Mouse (Mus musculus) T-helper 17 cell (primary cell): ENCODE data around the gene Zmat1.
"Not testable (repeated sequence)": the region's sequence is repeated elsewhere in the genome, so short reads cannot be mapped to it uniquely, and the experiment has no call there.

Experiments used
- in situ Hi-C, 2 experiments: fragments of 300-600 bp; cut with MboI, MseI; formaldehyde crosslinking; loops; 1 replicate in 1 of 2; 2 replicates in 1 of 2; pipeline ENCODE4 v1.15.1; 2025; ENCODE audit warnings: high pct_unique_total_duplicates in 2 of 2

Zmat1 gene

DNA sequence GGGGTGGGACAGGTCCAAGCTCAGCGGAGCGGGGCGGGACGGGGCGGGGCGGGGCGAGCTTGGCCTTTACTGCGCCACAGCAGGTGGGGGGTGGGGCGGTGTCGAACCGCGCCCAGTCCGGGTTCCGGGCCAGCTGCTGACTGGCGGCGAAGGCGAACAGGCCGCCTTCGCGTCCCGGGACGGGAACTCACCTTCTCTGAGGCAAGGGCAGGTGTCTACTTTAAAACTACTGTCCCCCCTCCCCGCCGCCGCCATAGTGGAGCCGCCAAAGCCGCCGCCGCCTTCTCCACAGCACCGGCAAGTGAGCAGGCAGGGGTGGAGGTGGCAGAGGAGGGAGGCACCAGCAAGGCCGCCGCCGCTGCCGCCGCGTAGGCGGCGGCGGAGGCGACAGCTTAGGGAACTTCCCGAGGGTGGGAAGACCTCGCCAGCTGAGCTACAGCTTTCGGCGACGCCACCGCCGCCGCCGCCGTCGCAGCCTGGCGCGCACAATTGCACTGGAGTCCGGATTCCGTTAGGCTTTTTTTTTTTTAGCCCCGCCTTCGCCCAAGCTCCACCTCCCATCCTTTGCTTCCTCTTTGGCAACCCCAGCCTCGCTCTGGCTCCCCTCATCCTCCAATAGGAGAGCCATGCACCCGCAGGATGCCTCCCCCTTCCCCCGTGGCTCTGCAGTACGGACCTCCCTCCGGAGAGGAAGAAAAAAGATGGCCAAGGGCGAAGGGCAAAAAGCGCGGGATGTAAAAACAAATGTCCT, at the start of gene Zmat1:
Gene Zmat1, minus strand, starts transcription at position 490 of the 751 bp plus-strand sequence.
- in situ Hi-C loops = no loop called here

DNA sequence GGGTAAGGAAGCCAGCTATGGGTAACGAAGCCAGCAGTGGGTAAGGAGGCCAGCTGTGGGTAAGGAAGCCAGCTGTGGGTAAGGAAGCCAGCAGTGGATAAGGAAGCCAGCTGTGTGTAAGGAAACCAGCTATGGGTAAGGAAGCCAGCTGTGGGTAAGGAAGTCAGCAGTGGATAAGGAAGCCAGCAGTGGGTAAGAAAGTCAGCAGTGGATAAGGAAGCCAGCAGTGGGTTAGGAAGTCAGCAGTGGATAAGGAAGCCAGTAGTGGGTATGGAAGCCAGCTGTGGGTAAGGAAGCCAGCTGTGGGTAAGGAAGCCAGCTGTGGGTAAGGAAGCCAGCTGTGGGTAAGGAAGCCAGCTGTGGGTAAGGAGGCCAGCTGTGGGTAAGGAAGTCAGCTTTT, 44.9 kb upstream of the Zmat1 start:
- in situ Hi-C loops = not testable (repeated sequence)

DNA sequence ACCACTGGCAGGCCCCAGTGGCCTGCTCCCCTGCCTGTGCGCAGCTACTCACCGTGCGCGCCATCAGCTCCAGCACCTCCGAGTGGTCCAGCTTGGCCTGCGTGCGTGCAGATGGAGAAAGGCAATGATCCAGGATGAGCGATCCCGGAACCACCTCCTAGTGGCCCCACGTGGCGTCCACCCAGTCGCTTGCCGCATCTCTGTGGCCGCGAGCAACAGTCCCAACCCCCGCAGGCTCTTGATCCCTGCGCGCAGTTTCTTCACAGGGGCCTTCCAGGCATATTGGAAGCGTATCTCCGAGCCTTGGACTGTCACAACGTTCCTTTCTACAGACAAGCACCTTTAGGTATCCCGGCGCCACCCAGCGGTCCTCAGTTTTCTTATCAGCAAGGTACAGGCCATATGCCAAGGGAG, 27.0 kb upstream of the Zmat1 start:
- in situ Hi-C loops = loop anchor here in 1 of 2 experiments (10.0 kb wide), 1 partner anchor 1689 kb away; no protein-coding TSS in a partner anchor

DNA sequence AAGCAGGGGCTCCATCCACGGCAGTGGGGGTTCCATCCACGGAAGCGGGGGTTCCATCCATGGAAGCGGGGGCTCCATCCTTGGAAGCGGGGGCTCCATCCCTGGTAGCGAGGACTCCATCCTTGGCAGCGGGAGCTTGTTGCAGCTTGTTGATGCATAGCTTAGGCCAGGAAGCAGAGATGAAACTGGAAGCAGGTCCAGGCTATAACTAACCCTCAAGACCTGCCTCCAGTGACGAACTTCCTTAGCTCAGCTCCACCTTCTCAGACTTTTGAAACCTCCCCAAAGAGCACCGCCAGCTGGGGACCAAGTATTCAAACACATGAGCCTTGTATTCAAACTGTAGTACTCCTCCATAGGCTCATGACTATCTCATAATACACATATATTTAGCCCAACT, 16.1 kb upstream of the Zmat1 start:
- in situ Hi-C loops = no loop called here

DNA sequence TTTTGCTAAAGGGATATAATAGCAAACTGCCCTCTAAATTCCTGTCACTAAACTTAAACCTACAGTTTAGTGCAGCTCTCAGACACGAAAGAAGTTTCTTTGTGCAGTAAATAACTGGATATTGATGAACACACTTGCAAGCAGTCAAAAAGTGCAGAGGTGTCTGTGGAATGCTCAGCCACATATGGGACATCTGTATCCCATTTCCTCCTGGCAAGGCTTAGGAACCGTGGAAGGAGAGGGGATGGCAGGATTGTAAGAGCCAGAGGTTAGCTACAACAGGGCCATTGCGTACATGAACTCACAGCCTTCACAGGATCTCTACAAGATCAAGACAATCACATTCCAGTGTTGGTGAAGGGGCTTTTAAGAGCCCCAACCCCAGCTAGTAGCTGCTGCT, 2.4 kb upstream of the Zmat1 start:
- in situ Hi-C loops = no loop called here

DNA sequence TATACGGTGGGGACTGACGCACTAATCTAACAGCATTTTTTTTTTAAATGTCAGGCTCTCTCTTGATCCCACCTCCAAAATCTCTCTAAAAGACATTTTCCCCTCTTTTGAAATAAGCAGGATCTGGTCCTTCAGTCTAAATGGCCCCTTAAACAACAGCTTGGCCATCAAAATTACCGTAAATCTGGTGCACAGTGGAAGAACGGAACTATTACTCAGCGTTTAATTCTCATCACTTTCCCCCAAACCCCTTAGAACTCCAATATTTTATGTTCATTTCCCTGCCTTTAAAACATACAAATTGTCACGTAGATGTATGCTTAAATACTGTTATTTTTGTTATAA, 434 bp upstream of the Zmat1 start:
- in situ Hi-C loops = no loop called here

DNA sequence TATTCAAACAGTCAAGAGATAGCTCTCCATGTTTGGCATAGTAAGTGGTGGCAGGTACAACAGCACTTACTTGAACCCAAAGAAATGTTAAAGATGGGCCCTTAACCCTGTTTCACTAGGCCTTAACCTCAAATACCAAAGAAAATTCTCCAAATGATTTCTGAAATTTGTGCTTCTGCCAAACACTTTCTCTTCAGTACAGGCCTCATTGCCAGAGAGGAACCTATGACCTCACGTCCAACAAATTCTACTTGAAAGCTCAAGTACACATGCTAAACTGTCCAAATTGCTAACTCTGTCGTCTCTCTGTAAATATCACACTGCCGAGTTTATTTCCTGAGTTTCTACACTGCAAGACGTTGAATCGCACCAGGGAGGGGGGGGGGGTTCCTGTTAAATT, 988 bp downstream of the Zmat1 start:
- in situ Hi-C loops = no loop called here

DNA sequence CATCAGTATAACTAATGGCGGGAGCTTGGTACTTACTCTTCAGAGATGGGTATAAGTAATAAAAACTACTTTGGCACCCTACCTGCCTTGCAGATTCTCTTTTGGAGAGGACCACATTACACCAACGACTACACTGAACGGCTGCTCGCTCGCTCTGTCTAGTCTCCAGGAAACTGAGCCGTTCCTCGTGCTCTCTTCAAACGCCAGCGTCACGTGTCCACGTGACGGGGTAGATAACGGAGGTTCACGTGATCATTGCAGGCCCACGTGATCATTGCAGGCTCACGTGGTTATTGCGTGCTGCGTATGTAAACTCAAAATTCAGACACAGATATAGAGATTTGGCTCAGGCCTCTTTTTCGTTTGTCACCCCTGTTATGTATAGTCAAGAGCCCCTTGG, 44.5 kb downstream of the Zmat1 start, which contains the start of gene Nxf2:
Gene Nxf2, minus strand, starts transcription at position 209 of the 400 bp plus-strand sequence.
- in situ Hi-C loops = no loop called here

DNA sequence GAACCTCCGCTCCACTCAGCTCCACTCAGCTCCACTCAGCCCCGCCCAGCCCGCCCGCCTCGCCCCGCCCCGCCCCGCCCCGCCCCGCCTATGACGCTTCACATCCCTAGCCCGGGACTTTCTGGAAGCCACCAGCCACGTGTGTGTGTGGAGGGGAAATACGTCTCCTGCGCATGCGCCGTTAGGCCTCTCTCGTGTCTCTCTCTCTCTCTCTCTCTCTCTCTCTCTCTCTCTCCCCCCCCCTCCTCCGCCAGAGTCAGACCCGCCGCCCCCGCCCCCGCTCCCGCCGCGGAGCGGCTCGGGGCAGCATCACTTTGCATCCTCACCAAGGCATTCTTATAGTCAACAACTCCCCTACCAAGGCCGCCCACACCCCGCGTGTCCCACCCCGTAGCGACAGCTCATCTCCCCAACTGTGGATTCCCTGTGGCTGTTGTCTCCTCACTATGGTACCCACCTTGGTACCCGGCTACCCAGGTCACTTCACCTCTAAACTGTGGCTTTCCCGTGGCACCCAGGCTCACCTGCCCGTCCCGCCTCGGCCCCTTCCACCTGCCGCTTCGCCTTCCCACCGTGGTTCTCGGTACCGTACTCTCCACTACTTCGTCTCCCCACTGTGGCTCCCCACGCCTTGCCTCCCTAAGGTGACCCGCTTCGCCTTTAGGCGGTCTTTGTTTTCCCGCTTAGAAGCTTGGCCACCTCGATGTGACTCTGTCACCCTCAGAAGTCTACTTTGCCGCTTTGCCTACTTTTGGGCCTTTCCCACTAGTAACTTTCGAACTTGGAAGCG, 45.5 kb downstream of the Zmat1 start:
- in situ Hi-C loops = no loop called here

DNA sequence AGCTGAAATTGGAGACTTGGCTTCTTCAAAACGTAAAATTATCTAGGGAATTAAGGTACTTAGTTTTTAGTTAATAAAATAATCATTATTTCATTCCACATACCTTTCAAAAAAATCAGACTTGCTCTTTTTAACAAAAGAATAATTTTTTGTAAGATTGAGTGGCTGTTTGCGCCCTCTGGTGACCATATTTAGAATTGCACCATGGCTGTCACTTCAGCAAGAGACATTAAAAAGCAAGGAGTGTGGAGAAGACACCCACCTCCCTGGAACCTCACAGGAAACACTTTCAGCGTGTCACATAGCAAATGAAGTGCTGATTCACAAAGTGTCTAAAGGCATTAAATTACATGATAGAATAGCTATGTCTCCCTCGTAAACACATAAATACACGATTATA, 78.6 kb downstream of the Zmat1 start:
- in situ Hi-C loops = no loop called here

DNA sequence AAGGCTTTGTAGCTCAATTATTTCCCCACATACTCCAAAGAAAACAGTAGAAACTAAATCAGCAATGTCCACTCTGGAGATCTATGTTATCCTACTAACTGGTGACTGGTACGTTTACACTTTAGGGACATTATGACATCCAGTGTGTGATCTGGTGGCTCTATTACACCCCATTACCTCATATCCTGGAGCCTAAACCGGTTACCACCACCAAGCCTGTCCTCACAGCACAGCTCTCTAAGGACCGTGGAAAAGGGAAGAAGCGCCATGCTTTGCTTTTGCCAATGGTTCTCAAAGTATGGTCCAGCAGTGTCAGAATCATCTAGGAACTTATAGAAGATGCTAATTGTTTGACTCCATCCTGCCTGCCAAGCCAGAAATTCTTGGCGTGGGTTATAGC, 79.1 kb downstream of the Zmat1 start:
- in situ Hi-C loops = no loop called here

DNA sequence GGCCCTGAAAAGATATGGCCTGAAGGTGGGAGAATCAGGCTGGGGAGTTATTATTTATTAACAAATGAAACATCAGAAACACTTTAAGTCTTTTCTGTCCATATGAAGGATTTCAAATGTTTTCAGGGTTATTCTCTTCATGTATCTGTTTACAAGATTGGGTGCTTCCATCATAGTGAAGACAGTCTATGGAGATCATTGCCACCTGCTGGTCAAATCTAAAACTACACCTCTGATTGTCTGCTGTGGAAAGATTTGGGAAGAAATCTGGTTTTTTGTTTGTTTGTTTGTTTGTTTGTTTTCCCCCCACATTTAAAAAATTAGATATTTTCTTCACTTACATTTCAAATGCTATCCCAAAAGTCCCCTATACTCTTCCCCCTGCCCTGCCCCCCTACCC, 84.0 kb downstream of the Zmat1 start:
- in situ Hi-C loops = no loop called here

DNA sequence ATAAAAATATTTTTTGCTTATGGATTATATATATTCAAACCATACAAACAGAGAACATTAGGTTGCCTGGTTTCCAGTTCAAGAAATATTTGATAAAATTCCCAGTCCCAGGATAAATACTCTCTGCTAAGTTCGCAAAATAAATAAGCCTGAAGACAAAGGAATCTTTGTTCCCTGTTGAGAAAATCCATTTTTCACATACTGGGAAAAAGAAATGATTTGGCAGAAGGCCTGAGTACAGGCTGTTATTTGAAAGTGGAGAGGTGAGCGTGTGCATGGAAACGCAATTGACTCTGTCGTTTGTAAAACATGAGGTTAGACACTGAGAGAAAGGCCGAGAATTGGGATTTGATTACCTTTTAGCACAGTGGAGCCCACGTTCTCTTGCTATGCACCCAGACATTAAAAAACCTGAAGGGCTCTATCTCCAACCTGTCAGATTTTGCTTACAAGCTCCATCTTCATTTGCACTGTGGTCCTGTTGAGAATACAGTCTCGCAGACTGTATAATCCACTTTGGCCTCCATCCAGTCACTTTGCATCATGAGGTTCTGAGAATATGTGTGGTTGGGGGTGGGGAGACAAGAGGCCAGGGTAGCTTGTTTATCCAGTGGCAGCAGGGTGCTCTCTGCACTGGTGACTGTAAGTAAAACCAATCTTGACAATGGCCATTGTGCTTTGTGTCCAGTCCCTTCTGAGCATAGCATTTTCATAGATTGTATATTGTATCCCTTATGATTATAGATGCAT, 85.2 kb downstream of the Zmat1 start:
- in situ Hi-C loops = loop anchor here in 1 of 2 experiments (5.0 kb wide), 1 partner anchor 197 kb away; no protein-coding TSS in a partner anchor
